Mouse (Mus musculus) MEL (cell line): ENCODE results near the gene Ubc. TPM values are rescaled to one million over a fixed set of nuclear protein-coding genes. Genes with fewer than 3 reads are reported as not detected.

Experiments used
- DNase-seq: peaks from one replicate; pipeline ENCODE4 v3.0.0; 2011; ENCODE audit warnings: low read depth, low spot score
- H3K27ac ChIP-seq: 2 replicates; pipeline ENCODE4 v1.5.1; 2012; ENCODE audit warnings: low read depth, mild to moderate bottlenecking, control low read depth, low read length, moderate library complexity; ENCODE audit not compliant: control insufficient read depth
- H3K27me3 ChIP-seq, 2 experiments: fragments of 150-350 bp in 1 of 2; sonication (generic) in 1 of 2; 2 replicates each; pipeline ENCODE4 v1.6.1; 2012; ENCODE audit warnings: low read length in 2 of 2, mild to moderate bottlenecking in 2 of 2, improper control_type of control experiment in 1 of 2, moderate library complexity in 1 of 2; ENCODE audit not compliant: insufficient read depth in 2 of 2, control insufficient read depth in 1 of 2
- H3K36me3 ChIP-seq, 2 experiments: 2 replicates each; pipeline ENCODE4 v1.6.1; 2012 to 2014; ENCODE audit warnings: low read length in 2 of 2, improper control_type of control experiment in 1 of 2, inconsistent platforms in 1 of 2, mild to moderate bottlenecking in 1 of 2; ENCODE audit not compliant: insufficient read depth in 2 of 2, control insufficient read depth in 1 of 2
- H3K4me1 ChIP-seq, 2 experiments: fragments of 150-350 bp in 1 of 2; sonication (generic) in 1 of 2; 2 replicates each; pipeline ENCODE4 v1.6.1; 2012; ENCODE audit warnings: low read length in 2 of 2, improper control_type of control experiment in 1 of 2, mild to moderate bottlenecking in 1 of 2; ENCODE audit not compliant: insufficient read depth in 2 of 2, control insufficient read depth in 1 of 2
- H3K4me3 ChIP-seq, 2 experiments: fragments of 150-350 bp in 1 of 2; sonication (generic) in 1 of 2; 2 replicates each; pipeline ENCODE4 v1.5.1; 2012; ENCODE audit warnings: low read depth in 2 of 2, low read length in 2 of 2, mild to moderate bottlenecking in 2 of 2, moderate library complexity in 2 of 2, control low read depth in 1 of 2, improper control_type of control experiment in 1 of 2; ENCODE audit not compliant: control insufficient read depth in 1 of 2, insufficient read depth in 1 of 2
- H3K79me2 ChIP-seq: 2 replicates; pipeline ENCODE4 v1.6.1; 2012; ENCODE audit warnings: mild to moderate bottlenecking, low read length, moderate library complexity; ENCODE audit not compliant: control insufficient read depth, poor library complexity, insufficient read depth
- H3K9ac ChIP-seq: 2 replicates; pipeline ENCODE4 v1.6.1; 2012; ENCODE audit warnings: low read depth, mild to moderate bottlenecking, control low read depth, low read length, moderate library complexity; ENCODE audit not compliant: control insufficient read depth, poor library complexity, severe bottlenecking
- H3K9me3 ChIP-seq: fragments of 150-350 bp; sonication (generic); replicated peaks from 2 replicates; pipeline ENCODE4 v1.6.1; 2012; ENCODE audit warnings: mild to moderate bottlenecking, low read length, improper control_type of control experiment, moderate library complexity; ENCODE audit not compliant: insufficient read depth
- BHLHE40 ChIP-seq: IDR thresholded peaks from 2 replicates; pipeline ENCODE4 v1.6.1; 2012; ENCODE audit warnings: low read depth, mild to moderate bottlenecking, inconsistent platforms, low read length, improper control_type of control experiment, borderline replicate concordance
- CHD1 ChIP-seq: IDR thresholded peaks from 2 replicates; pipeline ENCODE4 v1.6.1; 2012; ENCODE audit warnings: low read depth, mild to moderate bottlenecking, inconsistent platforms, low read length, improper control_type of control experiment
- CHD2 ChIP-seq: IDR thresholded peaks from 2 replicates; pipeline ENCODE4 v1.6.1; 2011; ENCODE audit warnings: low read length, improper control_type of control experiment
- CTCF ChIP-seq, 3 experiments: IDR thresholded peaks in 2 of 3; conservative IDR thresholded peaks in 1 of 3; 2 replicates each; pipeline ENCODE4 v1.5.1; 2011 to 2012; ENCODE audit warnings: low read length in 3 of 3, low read depth in 2 of 3, mild to moderate bottlenecking in 2 of 3, improper control_type of control experiment in 1 of 3, inconsistent platforms in 1 of 3, mixed read lengths in 1 of 3, moderate library complexity in 1 of 3; ENCODE audit not compliant: control insufficient read depth in 1 of 3, insufficient read depth in 1 of 3, poor library complexity in 1 of 3, severe bottlenecking in 1 of 3
- E2F4 ChIP-seq: IDR thresholded peaks from 2 replicates; pipeline ENCODE4 v1.6.1; 2011; ENCODE audit warnings: low read depth, low read length, improper control_type of control experiment, borderline replicate concordance
- EP300 ChIP-seq, 2 experiments: IDR thresholded peaks; 2 replicates each; pipeline ENCODE4 v1.6.1; 2011; ENCODE audit warnings: improper control_type of control experiment in 2 of 2, low read length in 2 of 2, low read depth in 1 of 2, mild to moderate bottlenecking in 1 of 2
- ETS1 ChIP-seq: IDR thresholded peaks from 2 replicates; pipeline ENCODE4 v1.6.1; 2012; ENCODE audit warnings: low read depth, mild to moderate bottlenecking, inconsistent platforms, low read length, improper control_type of control experiment, moderate library complexity
- GABPA ChIP-seq: IDR thresholded peaks from 2 replicates; pipeline ENCODE4 v1.6.1; 2012; ENCODE audit warnings: low read depth, mild to moderate bottlenecking, inconsistent platforms, low read length, improper control_type of control experiment, moderate library complexity
- GATA1 ChIP-seq: IDR thresholded peaks from 2 replicates; pipeline ENCODE4 v1.6.1; 2011; ENCODE audit warnings: low read depth, low read length, improper control_type of control experiment
- HCFC1 ChIP-seq: IDR thresholded peaks from 2 replicates; pipeline ENCODE4 v1.6.1; 2012; ENCODE audit warnings: low read depth, mild to moderate bottlenecking, inconsistent platforms, low read length, improper control_type of control experiment, moderate library complexity
- JUND ChIP-seq: IDR thresholded peaks from 2 replicates; pipeline ENCODE4 v1.6.1; 2011; ENCODE audit warnings: low read depth, mild to moderate bottlenecking, improper control_type of control experiment, low read length
- KAT2A ChIP-seq: conservative IDR thresholded peaks from 2 replicates; pipeline ENCODE4 v1.6.1; 2012; ENCODE audit warnings: low read depth, low read length, improper control_type of control experiment, inconsistent platforms
- MAFK ChIP-seq: IDR thresholded peaks from 2 replicates; pipeline ENCODE4 v1.6.1; 2011; ENCODE audit warnings: low read depth, mild to moderate bottlenecking, low read length, improper control_type of control experiment, borderline replicate concordance
- MAX ChIP-seq: IDR thresholded peaks from 2 replicates; pipeline ENCODE4 v1.6.1; 2011; ENCODE audit warnings: low read length, improper control_type of control experiment
- MAZ ChIP-seq: IDR thresholded peaks from 2 replicates; pipeline ENCODE4 v1.6.1; 2012; ENCODE audit warnings: low read depth, mild to moderate bottlenecking, inconsistent platforms, low read length, improper control_type of control experiment
- MEF2A ChIP-seq: IDR thresholded peaks from 2 replicates; pipeline ENCODE4 v1.6.1; 2014; ENCODE audit warnings: low read depth, mild to moderate bottlenecking, inconsistent platforms, low read length, improper control_type of control experiment; ENCODE audit not compliant: poor library complexity, insufficient replicate concordance, severe bottlenecking; ENCODE audit errors: extremely low read depth
- MXI1 ChIP-seq: IDR thresholded peaks from 2 replicates; pipeline ENCODE4 v1.6.1; 2011; ENCODE audit warnings: mild to moderate bottlenecking, low read depth, low read length, improper control_type of control experiment
- MYB ChIP-seq: IDR thresholded peaks from 2 replicates; pipeline ENCODE4 v1.6.1; 2011; ENCODE audit warnings: mild to moderate bottlenecking, low read depth, low read length, improper control_type of control experiment
- MYC ChIP-seq: IDR thresholded peaks from 2 replicates; pipeline ENCODE4 v1.6.1; 2011; ENCODE audit warnings: low read depth, mild to moderate bottlenecking, low read length, improper control_type of control experiment, moderate library complexity
- NELFE ChIP-seq: IDR thresholded peaks from 2 replicates; pipeline ENCODE4 v1.6.1; 2011; ENCODE audit warnings: low read depth, low read length, improper control_type of control experiment
- NRF1 ChIP-seq: IDR thresholded peaks from 2 replicates; pipeline ENCODE4 v1.6.1; 2014; ENCODE audit warnings: low read depth, mild to moderate bottlenecking, inconsistent platforms, low read length, improper control_type of control experiment, moderate library complexity; ENCODE audit not compliant: poor library complexity, insufficient read depth, severe bottlenecking
- POLR2A ChIP-seq, 2 experiments: IDR thresholded peaks; 2 replicates each; pipeline ENCODE4 v1.6.1; 2011 to 2012; ENCODE audit warnings: low read length in 2 of 2, mild to moderate bottlenecking in 2 of 2, control low read depth in 1 of 2, improper control_type of control experiment in 1 of 2, low read depth in 1 of 2, moderate library complexity in 1 of 2; ENCODE audit not compliant: control insufficient read depth in 1 of 2, insufficient read depth in 1 of 2, poor library complexity in 1 of 2
- POLR2AphosphoS2 ChIP-seq: IDR thresholded peaks from 2 replicates; pipeline ENCODE4 v1.6.1; 2011; ENCODE audit warnings: low read length, improper control_type of control experiment
- POLR2AphosphoS5 ChIP-seq: IDR thresholded peaks from 2 replicates; pipeline ENCODE4 v1.6.1; 2012; ENCODE audit warnings: low read depth, borderline replicate concordance, mild to moderate bottlenecking, inconsistent platforms, low read length, moderate library complexity, mixed read lengths
- RAD21 ChIP-seq: IDR thresholded peaks from 2 replicates; pipeline ENCODE4 v1.6.1; 2011; ENCODE audit warnings: mild to moderate bottlenecking, low read depth, low read length, improper control_type of control experiment
- RCOR1 ChIP-seq: IDR thresholded peaks from 2 replicates; pipeline ENCODE4 v1.6.1; 2012; ENCODE audit warnings: low read depth, mild to moderate bottlenecking, inconsistent platforms, low read length, improper control_type of control experiment
- SIN3A ChIP-seq: IDR thresholded peaks from 2 replicates; pipeline ENCODE4 v1.6.1; 2012; ENCODE audit warnings: low read length, improper control_type of control experiment, inconsistent platforms
- SMC3 ChIP-seq: IDR thresholded peaks from 2 replicates; pipeline ENCODE4 v1.6.1; 2011; ENCODE audit warnings: low read depth, low read length, improper control_type of control experiment
- TAL1 ChIP-seq: IDR thresholded peaks from 2 replicates; pipeline ENCODE4 v1.6.1; 2012; ENCODE audit warnings: mild to moderate bottlenecking, inconsistent platforms, low read length, moderate library complexity, mixed read lengths
- TBP ChIP-seq: IDR thresholded peaks from 2 replicates; pipeline ENCODE4 v1.8.0; 2011; ENCODE audit warnings: low read depth, low read length, improper control_type of control experiment
- TCF12 ChIP-seq: IDR thresholded peaks from 2 replicates; pipeline ENCODE4 v1.6.1; 2014; ENCODE audit warnings: low read depth, mild to moderate bottlenecking, inconsistent platforms, low read length, improper control_type of control experiment, moderate library complexity
- UBTF ChIP-seq: IDR thresholded peaks from 2 replicates; pipeline ENCODE4 v1.6.1; 2012; ENCODE audit warnings: low read depth, mild to moderate bottlenecking, inconsistent platforms, low read length, improper control_type of control experiment, moderate library complexity, borderline replicate concordance; ENCODE audit not compliant: insufficient read depth
- USF1 ChIP-seq: IDR thresholded peaks from 2 replicates; pipeline ENCODE4 v1.6.1; 2014; ENCODE audit warnings: low read depth, mild to moderate bottlenecking, inconsistent platforms, low read length, improper control_type of control experiment, moderate library complexity
- USF2 ChIP-seq, 2 experiments: IDR thresholded peaks; 2 replicates each; pipeline ENCODE4 v1.6.1; 2011 to 2012; ENCODE audit warnings: improper control_type of control experiment in 2 of 2, low read length in 2 of 2, borderline replicate concordance in 1 of 2, inconsistent platforms in 1 of 2, low read depth in 1 of 2, mild to moderate bottlenecking in 1 of 2; ENCODE audit not compliant: insufficient read depth in 1 of 2
- ZC3H11A ChIP-seq: IDR thresholded peaks from 2 replicates; pipeline ENCODE4 v1.6.1; 2012; ENCODE audit warnings: low read depth, mild to moderate bottlenecking, inconsistent platforms, low read length, improper control_type of control experiment
- ZKSCAN1 ChIP-seq: IDR thresholded peaks from 2 replicates; pipeline ENCODE4 v1.6.1; 2012; ENCODE audit warnings: low read depth, mild to moderate bottlenecking, inconsistent platforms, low read length, improper control_type of control experiment, moderate library complexity
- ZMIZ1 ChIP-seq: IDR thresholded peaks from 2 replicates; pipeline ENCODE4 v1.6.1; 2012; ENCODE audit warnings: low read depth, mild to moderate bottlenecking, inconsistent platforms, low read length, improper control_type of control experiment, moderate library complexity
- ZNF384 ChIP-seq: IDR thresholded peaks from 2 replicates; pipeline ENCODE4 v1.6.1; 2012; ENCODE audit warnings: low read depth, mild to moderate bottlenecking, inconsistent platforms, low read length, improper control_type of control experiment
- polyA plus RNA-seq, 2 experiments: library from polyadenylated mRNA; stranded (reverse) in 1 of 2; unstranded in 1 of 2; fragments of >175 nt in 1 of 2; fragments of >200 nt in 1 of 2; gene quantifications; 2 replicates each; pipeline versions ENCODE4 v1.2.1 to v1.2.4; 2012; ENCODE audit warnings: low replicate concordance in 2 of 2, low read depth in 1 of 2; ENCODE audit not compliant: insufficient read length in 2 of 2, insufficient read depth in 1 of 2, missing spikeins in 1 of 2
- total RNA-seq: library from RNA; depleted of rRNA; stranded (reverse); fragments of 300-350 nt; gene quantifications from 2 replicates; pipeline ENCODE4 v1.2.3, GENCODE M21; 2012

The Ubc gene
- total and polyA plus RNA-seq, 3 experiments = 113 to 1,075 (median 511) TPM

- Histone ChIP-seq H3K9me3 (no peaks in the 10 kb centered on the region), H3K4me3 (no peak overlapping the region), H3K9ac (no peak overlapping the region), H3K79me2 (no peaks in the 10 kb centered on the region), H3K27ac (no peak overlapping the region), H3K4me1 (peaks cover 2 to 14% of the 10 kb centered on the region in 2 experiments), H3K27me3 (no peaks in the 10 kb centered on the region), H3K36me3 (peaks cover 0 to 5% of the 10 kb centered on the region in 2 experiments; a peak in 2 of 4 replicates)
- peak; percentile 93 for DNase-seq
- no peak for TF ChIP-seq UBTF
- peak; percentile 57; the same call in 1 of the 2 replicates for TF ChIP-seq ETS1
- no peak for TF ChIP-seq MYC
- TF ChIP-seq TAL1 = no peak
- no peak for TF ChIP-seq E2F4
- TF ChIP-seq KAT2A = no peak
- TF ChIP-seq MXI1 = no peak
- no peak for TF ChIP-seq ZMIZ1
- no peak; the same call in 1 of the 2 replicates for TF ChIP-seq ZNF384
- TF ChIP-seq MAZ = no peak
- 0 out of 2 replicates have a peak, but pooled peaks have one; percentile 32 for TF ChIP-seq GATA1
- TF ChIP-seq ZKSCAN1 = no peak
- TF ChIP-seq BHLHE40 = peak; percentile 68; the same call in 1 of the 2 replicates
- TF ChIP-seq EP300 (IDR thresholded peaks at IDR 0.05; ENCODE audit: low read depth in 1 of 2, low read length in 2 of 2) = peak in 1 of 2 experiments; percentile 41; a peak in 2 of 4 replicates
- TF ChIP-seq MAFK = no peak
- peak; percentile 75 for TF ChIP-seq RAD21
- peak; percentile 36; the same call in 1 of the 2 replicates for TF ChIP-seq HCFC1
- no peak for TF ChIP-seq USF2 (IDR thresholded peaks at IDR 0.05; ENCODE audit: borderline replicate concordance in 1 of 2, insufficient read depth in 1 of 2, low read depth in 1 of 2, low read length in 2 of 2)
- 0 out of 2 replicates have a peak, but pooled peaks have one; percentile 47 for TF ChIP-seq MAX
- no peak for TF ChIP-seq NRF1
- no peak for TF ChIP-seq TCF12
- peak; percentile 37; the same call in 1 of the 2 replicates for TF ChIP-seq RCOR1
- TF ChIP-seq CHD1 = no peak
- no peak for TF ChIP-seq NELFE
- TF ChIP-seq TBP = no peak
- TF ChIP-seq ZC3H11A = peak; percentile 62
- no peak for TF ChIP-seq JUND
- TF ChIP-seq MEF2A = no peak
- no peak for TF ChIP-seq GABPA
- TF ChIP-seq SMC3 = peak; percentile 81
- peak; percentile 72 for TF ChIP-seq SIN3A
- TF ChIP-seq POLR2A (IDR thresholded peaks at IDR 0.05; ENCODE audit: control insufficient read depth in 1 of 2, insufficient read depth in 1 of 2, low read depth in 1 of 2, low read length in 2 of 2, poor library complexity in 1 of 2) = no peak
- no peak for TF ChIP-seq CHD2
- TF ChIP-seq USF1 = peak; percentile 75
- TF ChIP-seq POLR2AphosphoS5 = no peak
- TF ChIP-seq MYB = no peak
- TF ChIP-seq CTCF (IDR thresholded peaks at IDR 0.05 in 2 of 3, conservative IDR thresholded peaks at IDR 0.05 in 1 of 3; ENCODE audit: control insufficient read depth in 1 of 3, insufficient read depth in 1 of 3, low read depth in 2 of 3, low read length in 3 of 3, poor library complexity in 1 of 3, severe bottlenecking in 1 of 3) = peak; percentile 85 to 99 (median 98)
- TF ChIP-seq POLR2AphosphoS2 = no peak
Observed at GRCm38 (mm10) chr5:125348487-125348886, 41.5 kb downstream of the Ubc start.
